Mouse (Mus musculus) cerebellum, adult 11 months (tissue): ENCODE measurements around the gene Fuca1.
"Not testable (repeated sequence)": the region's sequence is repeated elsewhere in the genome, so short reads cannot be mapped to it uniquely, and the experiment has no call there.

Experiments
- DNase-seq: peaks from one replicate; pipeline ENCODE4 v3.0.0; 2022

Fuca1 gene

GRCm38 (mm10) chr4:135960717-135961116, 40.2 kb downstream of the Fuca1 start:
- DNase-seq = peak; percentile 74

GRCm38 (mm10) chr4:135961709-135962108, 41.2 kb downstream of the Fuca1 start:
- DNase-seq = no peak

- no peak for DNase-seq
Measured at GRCm38 (mm10) chr4:135962198-135962597, 41.7 kb downstream of the Fuca1 start.

- DNase-seq = no peak
Measured at GRCm38 (mm10) chr4:135962946-135963345, 42.4 kb downstream of the Fuca1 start.

- DNase-seq = peak; percentile 92
Measured at GRCm38 (mm10) chr4:135963457-135964193, 43.1 kb downstream of the Fuca1 start, which contains the start of gene Gale. Gene Gale (plus strand): TSS chr4:135963727.

GRCm38 (mm10) chr4:135964426-135964825, 43.9 kb downstream of the Fuca1 start:
- DNase-seq = peak; percentile 65

- DNase-seq = no peak
Measured at GRCm38 (mm10) chr4:135965113-135965512, 44.6 kb downstream of the Fuca1 start.

GRCm38 (mm10) chr4:135966283-135966682, 45.7 kb downstream of the Fuca1 start:
- no peak for DNase-seq

GRCm38 (mm10) chr4:135967086-135967760, 46.7 kb downstream of the Fuca1 start:
- no peak for DNase-seq

- no peak for DNase-seq
Measured at GRCm38 (mm10) chr4:135968271-135968869, 47.8 kb downstream of the Fuca1 start.

GRCm38 (mm10) chr4:135969070-135969750, 48.7 kb downstream of the Fuca1 start:
- no peak for DNase-seq

GRCm38 (mm10) chr4:135970585-135970984, 50.0 kb downstream of the Fuca1 start:
- no peak for DNase-seq

- no peak for DNase-seq
Measured at GRCm38 (mm10) chr4:135971805-135972555, 51.4 kb downstream of the Fuca1 start.

- peak; percentile 84 for DNase-seq
Measured at GRCm38 (mm10) chr4:135972556-135972906, 52.0 kb downstream of the Fuca1 start, which contains the start of gene Lypla2. Gene Lypla2 (minus strand): TSS chr4:135972626.

GRCm38 (mm10) chr4:135972911-135973811, 52.6 kb downstream of the Fuca1 start:
- no peak for DNase-seq

GRCm38 (mm10) chr4:135976146-135976545, 55.6 kb downstream of the Fuca1 start:
- DNase-seq = no peak

GRCm38 (mm10) chr4:135980223-135980622, 59.7 kb downstream of the Fuca1 start:
- DNase-seq = not testable (repeated sequence)

GRCm38 (mm10) chr4:135981524-135982063, 61.1 kb downstream of the Fuca1 start:
- DNase-seq = no peak

- no peak for DNase-seq
Measured at GRCm38 (mm10) chr4:135984556-135984955, 64.0 kb downstream of the Fuca1 start.

GRCm38 (mm10) chr4:135985193-135985592, 64.7 kb downstream of the Fuca1 start:
- DNase-seq = no peak

GRCm38 (mm10) chr4:135985769-135986168, 65.2 kb downstream of the Fuca1 start:
- DNase-seq = no peak
